Mouse (Mus musculus): ENCODE measurements around the gene Gm21887. TPM values are rescaled to one million over a fixed set of nuclear protein-coding genes. Genes with fewer than 3 reads are reported as not detected.
"Not testable (repeated sequence)": the region's sequence is repeated elsewhere in the genome, so short reads cannot be mapped to it uniquely, and the experiment has no call there.

The Gm21887 gene
- total and polyA plus RNA-seq, 3 experiments = 2.5 to 88.8 TPM; not detected in 1

DNA sequence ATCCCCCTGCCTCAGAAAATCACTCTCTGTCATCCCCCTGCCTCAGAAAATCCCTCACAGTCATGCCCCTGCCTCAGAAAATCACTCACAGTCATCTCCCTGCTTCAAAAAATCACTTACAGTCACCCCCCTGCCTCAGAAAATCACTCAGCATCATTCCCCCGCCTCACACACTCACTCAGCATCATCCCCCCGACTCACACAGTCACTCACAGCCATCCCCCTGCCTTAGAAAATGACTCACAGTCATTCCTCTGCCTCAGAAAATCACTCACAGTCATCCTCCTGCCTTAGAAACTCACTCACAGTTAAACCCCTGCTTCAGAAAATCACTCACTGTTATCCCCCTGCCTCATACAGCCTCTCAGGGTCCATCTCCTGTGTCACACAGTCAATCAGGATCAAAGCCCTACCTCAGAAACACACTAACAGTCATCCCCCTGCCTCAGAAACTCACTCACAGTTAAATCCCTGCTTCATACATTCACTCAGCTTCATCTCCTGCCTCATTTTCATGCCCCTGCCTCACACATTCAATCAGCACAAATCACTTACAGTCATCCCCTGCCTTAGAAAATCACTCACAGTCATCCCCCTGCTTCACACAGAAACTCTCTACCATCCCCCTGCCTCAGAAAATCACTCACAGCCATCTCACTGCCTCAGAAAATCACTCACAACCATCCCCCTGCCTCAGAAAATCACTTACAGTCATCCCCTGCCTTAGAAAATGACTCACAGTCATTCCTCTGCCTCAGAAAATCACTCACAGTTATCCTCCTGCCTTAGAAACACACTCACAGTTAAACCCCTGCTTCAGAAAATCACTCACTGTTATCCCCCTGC lies 14.4 kb upstream of the Gm21887 start:
- not testable (repeated sequence) for H3K79me2 ChIP-seq (ENCODE audit: control insufficient read depth, insufficient read depth, low read length, poor library complexity); H3K36me3 ChIP-seq (ENCODE audit: control insufficient read depth in 1 of 2, insufficient read depth in 2 of 2, low read length in 2 of 2); H3K4me3 ChIP-seq (ENCODE audit: control insufficient read depth in 1 of 2, insufficient read depth in 1 of 2, low read depth in 2 of 2, low read length in 2 of 2); H3K27me3 ChIP-seq (ENCODE audit: control insufficient read depth in 1 of 2, insufficient read depth in 2 of 2, low read length in 2 of 2); H3K9ac ChIP-seq (ENCODE audit: control insufficient read depth, low read depth, low read length, poor library complexity, severe bottlenecking); H3K4me1 ChIP-seq (ENCODE audit: control insufficient read depth in 1 of 2, insufficient read depth in 2 of 2, low read length in 2 of 2); H3K27ac ChIP-seq (ENCODE audit: control insufficient read depth, low read depth, low read length); H3K9me3 ChIP-seq (replicated peaks; ENCODE audit: insufficient read depth, low read length)
- 0 out of 2 replicates have a peak, but pooled peaks have one; percentile 6 for TF ChIP-seq TAL1 (IDR thresholded peaks at IDR 0.05; ENCODE audit: low read length)
- TF ChIP-seq POLR2AphosphoS5 (IDR thresholded peaks at IDR 0.05; ENCODE audit: borderline replicate concordance, low read depth, low read length) = 0 out of 2 replicates have a peak, but pooled peaks have one; percentile 61
- peak in 1 of 3 experiments; percentile 2; a peak in 1 of 6 replicates for TF ChIP-seq CTCF (IDR thresholded peaks at IDR 0.05 in 2 of 3, conservative IDR thresholded peaks at IDR 0.05 in 1 of 3; ENCODE audit: control insufficient read depth in 1 of 3, insufficient read depth in 1 of 3, low read depth in 2 of 3, low read length in 3 of 3, poor library complexity in 1 of 3, severe bottlenecking in 1 of 3)
- DNase-seq (ENCODE audit: low read depth, low spot score) = peak; percentile 93

DNA sequence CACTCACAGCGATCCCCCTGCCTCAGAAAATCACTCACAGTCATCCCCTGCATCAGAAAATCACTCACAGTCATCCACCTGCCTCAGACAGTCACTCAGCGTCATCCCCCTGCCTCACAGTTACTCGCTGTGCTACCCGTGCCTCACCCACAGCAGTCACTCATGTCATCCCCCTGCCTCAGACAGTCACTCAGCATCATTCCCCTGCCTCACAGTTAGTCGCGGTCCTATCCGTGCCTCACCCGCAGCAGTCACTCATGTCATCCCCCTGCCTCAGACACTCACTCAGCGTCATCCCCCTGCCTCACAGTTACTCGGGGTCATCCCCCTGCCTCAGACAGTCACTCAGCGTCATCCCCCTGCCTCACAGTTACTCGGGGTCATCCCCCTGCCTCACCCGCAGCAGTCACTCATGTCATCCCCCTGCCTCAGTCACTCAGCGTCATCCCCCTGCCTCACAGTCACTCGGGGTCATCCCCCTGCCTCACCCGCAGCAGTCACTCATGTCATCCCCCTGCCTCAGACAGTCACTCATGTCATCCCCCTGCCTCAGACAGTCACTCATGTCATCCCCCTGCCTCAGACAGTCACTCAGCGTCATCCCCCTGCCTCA lies 13.4 kb upstream of the Gm21887 start:
- not testable (repeated sequence) for H3K79me2 ChIP-seq (ENCODE audit: control insufficient read depth, insufficient read depth, low read length, poor library complexity); H3K4me1 ChIP-seq (ENCODE audit: control insufficient read depth in 1 of 2, insufficient read depth in 2 of 2, low read length in 2 of 2); H3K27me3 ChIP-seq (ENCODE audit: control insufficient read depth in 1 of 2, insufficient read depth in 2 of 2, low read length in 2 of 2); H3K4me3 ChIP-seq (ENCODE audit: control insufficient read depth in 1 of 2, insufficient read depth in 1 of 2, low read depth in 2 of 2, low read length in 2 of 2); H3K9ac ChIP-seq (ENCODE audit: control insufficient read depth, low read depth, low read length, poor library complexity, severe bottlenecking); H3K9me3 ChIP-seq (replicated peaks; ENCODE audit: insufficient read depth, low read length); H3K27ac ChIP-seq (ENCODE audit: control insufficient read depth, low read depth, low read length); H3K36me3 ChIP-seq (ENCODE audit: control insufficient read depth in 1 of 2, insufficient read depth in 2 of 2, low read length in 2 of 2)
- DNase-seq (ENCODE audit: low read depth, low spot score) = peak; percentile 73

DNA sequence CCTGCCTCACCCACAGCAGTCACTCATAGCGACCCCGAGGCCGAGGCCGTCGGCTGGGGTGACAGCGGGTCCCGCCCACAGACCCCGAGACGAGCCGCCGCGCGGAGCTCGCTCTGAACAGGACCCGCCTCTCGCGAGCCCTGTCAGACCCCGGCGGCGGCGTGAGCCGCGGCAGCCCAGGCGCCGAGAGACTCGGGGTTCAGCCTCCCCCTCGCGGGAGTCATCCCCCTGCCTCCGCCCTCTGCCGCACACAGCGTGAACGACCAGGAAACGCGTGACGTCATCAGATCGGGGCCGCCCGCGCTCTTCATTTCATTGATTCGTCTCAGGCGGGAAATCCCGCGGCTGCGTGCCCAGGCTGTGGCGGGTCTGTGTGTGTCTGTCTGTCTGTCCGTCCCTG lies 12.5 kb upstream of the Gm21887 start:
- not testable (repeated sequence) for H3K27ac ChIP-seq (ENCODE audit: control insufficient read depth, low read depth, low read length); H3K36me3 ChIP-seq (ENCODE audit: control insufficient read depth in 1 of 2, insufficient read depth in 2 of 2, low read length in 2 of 2); DNase-seq (ENCODE audit: low read depth, low spot score); H3K4me3 ChIP-seq (ENCODE audit: control insufficient read depth in 1 of 2, insufficient read depth in 1 of 2, low read depth in 2 of 2, low read length in 2 of 2); H3K79me2 ChIP-seq (ENCODE audit: control insufficient read depth, insufficient read depth, low read length, poor library complexity); H3K9me3 ChIP-seq (replicated peaks; ENCODE audit: insufficient read depth, low read length); H3K4me1 ChIP-seq (ENCODE audit: control insufficient read depth in 1 of 2, insufficient read depth in 2 of 2, low read length in 2 of 2); H3K9ac ChIP-seq (ENCODE audit: control insufficient read depth, low read depth, low read length, poor library complexity, severe bottlenecking); H3K27me3 ChIP-seq (ENCODE audit: control insufficient read depth in 1 of 2, insufficient read depth in 2 of 2, low read length in 2 of 2)

DNA sequence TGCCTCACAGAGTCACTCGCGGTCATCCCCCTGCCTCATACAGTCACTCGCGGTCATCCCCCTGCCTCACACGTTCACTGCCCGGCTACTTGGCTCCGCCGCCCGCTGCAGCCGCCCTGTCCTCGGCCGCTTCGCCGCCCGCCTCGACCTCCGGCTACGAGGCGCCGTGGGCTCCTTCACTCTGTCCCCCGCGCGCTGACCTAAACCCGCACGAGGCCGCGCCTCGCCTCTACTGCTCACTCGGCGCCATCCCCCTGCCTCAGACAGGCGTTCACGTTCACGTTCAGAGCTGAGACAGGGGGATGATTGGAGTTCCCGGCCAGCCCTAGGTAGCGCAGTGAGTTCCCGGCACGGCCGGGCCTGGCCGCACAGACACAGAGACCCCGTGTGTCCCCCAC lies 12.0 kb upstream of the Gm21887 start:
- H3K27me3 ChIP-seq (ENCODE audit: control insufficient read depth in 1 of 2, insufficient read depth in 2 of 2, low read length in 2 of 2); DNase-seq (ENCODE audit: low read depth, low spot score); H3K36me3 ChIP-seq (ENCODE audit: control insufficient read depth in 1 of 2, insufficient read depth in 2 of 2, low read length in 2 of 2); H3K4me1 ChIP-seq (ENCODE audit: control insufficient read depth in 1 of 2, insufficient read depth in 2 of 2, low read length in 2 of 2); H3K27ac ChIP-seq (ENCODE audit: control insufficient read depth, low read depth, low read length); H3K4me3 ChIP-seq (ENCODE audit: control insufficient read depth in 1 of 2, insufficient read depth in 1 of 2, low read depth in 2 of 2, low read length in 2 of 2); H3K79me2 ChIP-seq (ENCODE audit: control insufficient read depth, insufficient read depth, low read length, poor library complexity); H3K9ac ChIP-seq (ENCODE audit: control insufficient read depth, low read depth, low read length, poor library complexity, severe bottlenecking); H3K9me3 ChIP-seq (replicated peaks; ENCODE audit: insufficient read depth, low read length): not testable (repeated sequence)

Data from MEL (cell line).